Mouse (Mus musculus) frontal cortex, postnatal 25 days (tissue): ENCODE results near the gene Rps19.
A peak's percentile ranks its signal among the peaks of the same experiment; 100 is the strongest.
"Not testable (repeated sequence)": the region's sequence is repeated elsewhere in the genome, so short reads cannot be mapped to it uniquely, and the experiment has no call there.

Experiments
- DNase-seq, 2 experiments: peaks; one replicate each; pipeline ENCODE4 v3.0.0; 2022; ENCODE audit warnings: low spot score in 2 of 2

Gene Rps19

DNA sequence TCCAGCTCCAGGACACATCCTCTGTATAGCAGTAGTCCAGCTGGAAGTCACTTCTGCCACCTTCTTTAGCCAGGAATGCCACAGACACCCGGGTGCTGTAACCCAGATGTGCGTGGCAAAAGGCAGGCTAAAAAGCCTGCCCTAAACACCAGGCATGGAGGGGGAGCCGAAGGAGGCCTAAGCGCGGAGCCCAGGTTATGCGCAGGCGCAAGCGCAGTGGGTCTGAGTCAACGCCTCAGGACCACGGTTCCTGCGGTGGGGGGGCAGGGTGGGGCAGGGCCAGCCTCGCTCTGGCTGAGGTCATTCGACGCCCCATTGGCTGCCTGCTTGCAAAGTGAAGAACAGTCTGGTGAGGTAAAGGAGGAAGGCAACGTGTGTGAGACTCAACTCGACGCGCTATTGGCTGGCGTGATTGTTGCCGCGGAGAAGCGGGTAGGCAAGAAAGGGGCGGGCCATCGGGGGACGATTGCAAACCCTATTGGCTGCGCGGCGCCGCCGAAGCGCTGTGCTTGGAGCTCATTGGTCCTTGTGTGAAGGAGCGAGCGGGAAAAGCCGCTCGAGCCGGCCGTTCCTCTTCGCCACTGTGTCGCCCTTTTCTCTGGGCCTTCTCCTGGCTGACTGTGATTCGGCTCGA lies 14.5 kb upstream of the Rps19 start, which contains the start of the genes Lypd4 and Dmrtc2:
Gene Lypd4, minus strand, starts transcription at position 410 of the 634 bp plus-strand sequence.
Gene Dmrtc2, plus strand, starts transcription at position 526 of the 634 bp plus-strand sequence.
- no peak for DNase-seq

DNA sequence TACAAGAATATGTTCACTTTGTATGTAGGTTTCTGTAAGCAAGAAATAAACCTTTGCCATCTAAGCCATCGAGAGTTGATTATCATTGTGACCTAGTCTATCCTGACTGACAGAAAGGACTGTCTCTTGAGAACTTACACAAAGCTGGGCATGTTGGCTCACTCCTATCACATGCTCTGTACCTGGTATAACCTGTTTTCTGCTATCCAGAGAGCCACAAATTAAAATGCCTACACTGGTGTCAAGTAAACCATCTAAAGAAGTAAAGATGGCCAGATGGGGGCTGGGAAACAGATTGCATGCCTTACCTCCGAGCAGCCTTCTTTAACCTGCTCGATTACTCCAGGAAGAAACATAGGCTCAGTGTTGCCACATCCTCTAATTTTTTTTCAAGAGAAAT lies 6.6 kb upstream of the Rps19 start:
- DNase-seq, result no peak

DNA sequence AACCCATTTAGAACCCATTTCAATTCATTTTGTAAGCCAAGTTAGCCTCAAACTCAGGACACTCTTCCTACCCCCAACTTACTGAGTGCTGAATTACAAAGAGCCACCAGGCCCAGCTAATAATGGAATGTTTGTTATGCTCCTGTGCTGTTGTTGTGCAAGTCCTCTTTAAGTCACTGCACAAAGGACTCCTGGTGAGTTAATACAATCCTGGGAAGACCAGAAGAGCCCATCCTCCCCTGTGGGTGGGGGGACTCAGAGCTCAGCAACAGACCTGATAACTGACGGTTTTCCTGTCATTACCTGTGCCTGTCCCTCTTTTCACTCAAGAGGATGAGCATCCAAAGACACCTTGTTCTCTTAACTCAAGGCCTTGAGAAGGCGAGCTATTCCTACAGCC lies 4.6 kb upstream of the Rps19 start:
- no peak for DNase-seq

DNA sequence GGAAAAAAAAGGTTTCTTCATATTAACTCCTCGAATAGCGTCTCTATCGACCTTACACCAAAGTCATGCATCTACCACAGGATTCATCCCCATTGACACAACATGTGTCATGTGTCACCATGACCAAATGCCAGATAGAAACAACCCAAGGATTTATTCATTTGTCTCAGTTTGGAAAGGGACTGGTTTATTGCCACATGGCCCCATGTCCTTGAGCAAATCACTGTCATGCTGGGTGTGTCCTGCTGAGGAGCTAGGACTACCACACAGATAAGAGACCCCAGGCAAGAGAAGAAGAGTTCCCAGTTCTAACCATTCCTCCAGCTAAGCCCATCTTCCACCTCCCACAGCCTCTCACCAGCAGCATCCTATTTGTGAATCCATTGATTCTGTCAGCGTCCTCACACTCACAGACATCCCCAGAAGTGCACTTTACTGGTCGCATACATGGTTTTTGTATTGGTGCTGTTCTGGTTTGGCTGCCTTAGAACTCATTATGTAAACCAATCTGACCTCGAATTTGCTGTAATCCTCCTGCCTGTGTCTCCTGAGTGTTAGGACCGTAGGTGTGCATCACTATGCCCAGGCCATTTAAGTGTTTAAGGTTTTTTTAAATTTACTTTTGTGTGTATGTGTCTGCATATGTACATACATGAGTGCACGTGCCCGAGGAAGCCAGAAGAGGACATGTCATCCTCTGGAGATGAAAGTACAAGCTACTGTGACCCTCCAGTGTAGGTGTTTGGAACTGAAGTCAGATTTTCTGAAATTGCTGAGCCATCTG lies 1.6 kb upstream of the Rps19 start:
- no peak for DNase-seq

DNA sequence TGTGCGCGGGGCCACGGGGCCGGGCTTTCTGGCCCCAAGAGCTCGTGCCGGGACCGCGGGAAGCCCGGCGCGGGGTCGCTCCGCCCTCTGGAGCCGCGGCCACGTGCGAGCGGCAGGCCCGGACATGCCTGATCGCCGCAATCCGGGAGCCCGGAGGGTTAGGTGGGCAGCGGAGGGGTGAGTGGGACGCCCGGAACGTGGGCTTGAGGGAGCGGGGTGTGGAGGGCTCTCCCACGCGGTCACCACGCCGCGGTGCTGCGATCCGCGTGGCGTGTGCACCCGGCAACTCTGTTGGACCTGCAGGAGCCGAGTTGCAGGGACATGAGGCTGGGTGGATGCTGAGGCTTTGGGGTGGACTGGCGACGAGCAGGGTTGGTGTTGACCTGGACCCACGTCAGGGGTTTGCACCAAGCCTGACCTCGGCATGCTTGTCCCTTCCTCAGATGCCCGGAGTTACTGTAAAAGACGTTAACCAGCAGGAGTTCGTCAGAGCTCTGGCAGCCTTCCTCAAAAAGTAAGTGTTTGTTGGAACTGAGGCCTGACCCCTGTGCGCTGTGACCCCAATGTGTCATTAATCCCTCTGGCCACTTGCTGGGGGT lies 621 bp downstream of the Rps19 start:
- DNase-seq, result no peak

DNA sequence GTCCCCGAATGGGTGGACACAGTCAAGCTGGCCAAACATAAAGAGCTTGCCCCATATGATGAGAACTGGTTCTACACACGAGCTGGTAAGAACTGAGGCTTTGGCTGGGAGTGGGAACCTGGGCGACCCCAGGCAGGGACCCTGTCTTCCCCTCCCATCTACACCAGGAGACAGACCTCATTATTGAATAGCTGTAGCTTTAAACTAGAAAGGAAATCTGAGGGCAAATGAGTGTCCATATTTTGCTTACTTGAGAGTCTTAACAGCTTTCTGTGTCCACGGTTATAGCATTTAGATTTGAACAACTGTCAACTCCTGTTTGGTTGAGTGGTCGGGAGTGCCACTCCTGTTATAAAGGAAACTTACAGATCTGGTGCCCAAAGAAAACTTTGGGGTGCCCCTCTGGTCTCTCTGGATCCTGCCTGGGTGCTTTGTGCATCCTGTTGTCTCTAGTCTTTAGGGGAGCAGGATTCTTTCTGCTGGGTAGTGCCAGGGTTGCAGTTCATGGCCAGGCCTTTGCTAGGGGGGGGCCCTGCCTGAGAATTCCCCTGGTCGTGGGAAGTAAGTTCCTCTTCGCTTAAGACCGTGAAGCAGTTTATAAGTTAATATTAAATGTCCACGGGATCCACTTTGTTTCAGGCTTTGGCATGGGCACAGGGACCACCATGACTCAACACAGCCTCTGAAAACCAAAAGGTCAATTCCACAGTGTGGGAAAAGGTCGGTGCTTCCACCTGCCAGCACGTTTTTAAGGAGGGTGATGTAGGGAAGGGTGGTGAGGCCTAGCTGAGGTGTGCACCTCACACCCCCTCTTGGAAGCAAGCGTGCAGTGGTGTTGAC lies 1.5 kb downstream of the Rps19 start:
- no peak for DNase-seq

DNA sequence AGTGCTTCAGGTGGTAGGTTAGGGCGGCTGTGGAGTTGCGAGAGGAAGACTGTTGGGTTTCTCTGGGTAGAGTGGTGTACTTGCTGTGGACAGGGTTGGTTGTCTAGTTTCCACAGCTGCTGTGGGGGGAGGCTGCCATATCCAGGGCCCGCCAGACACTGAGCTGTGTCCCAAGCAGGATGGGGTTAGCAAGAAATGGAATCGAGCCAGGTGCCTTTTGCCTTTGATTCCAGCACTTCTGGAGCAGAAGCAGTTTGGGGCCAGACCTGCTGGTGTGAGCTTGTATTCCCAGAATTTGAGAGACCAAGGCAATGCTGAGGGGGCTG lies 2.1 kb downstream of the Rps19 start:
- DNase-seq, result no peak

DNA sequence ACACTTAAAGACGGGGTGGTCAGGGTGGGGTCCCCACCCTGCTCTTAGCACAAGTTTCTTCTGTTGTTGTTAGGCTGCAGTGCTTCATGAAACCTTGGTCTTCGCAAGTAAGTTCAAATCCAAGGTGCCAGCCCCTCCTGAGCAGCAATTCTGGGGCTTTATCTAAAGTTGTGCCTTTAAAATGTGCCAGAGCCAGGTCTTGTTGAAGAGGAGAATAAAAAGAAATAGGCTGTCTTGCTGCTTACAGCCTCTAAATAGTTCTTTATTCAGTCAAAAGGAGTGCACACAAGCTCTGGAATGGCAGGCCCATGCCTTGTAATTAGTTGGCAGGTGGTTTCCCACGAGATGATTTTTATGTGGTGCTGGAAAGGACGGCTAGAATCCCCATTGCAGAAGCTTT lies 2.9 kb downstream of the Rps19 start:
- no peak for DNase-seq

DNA sequence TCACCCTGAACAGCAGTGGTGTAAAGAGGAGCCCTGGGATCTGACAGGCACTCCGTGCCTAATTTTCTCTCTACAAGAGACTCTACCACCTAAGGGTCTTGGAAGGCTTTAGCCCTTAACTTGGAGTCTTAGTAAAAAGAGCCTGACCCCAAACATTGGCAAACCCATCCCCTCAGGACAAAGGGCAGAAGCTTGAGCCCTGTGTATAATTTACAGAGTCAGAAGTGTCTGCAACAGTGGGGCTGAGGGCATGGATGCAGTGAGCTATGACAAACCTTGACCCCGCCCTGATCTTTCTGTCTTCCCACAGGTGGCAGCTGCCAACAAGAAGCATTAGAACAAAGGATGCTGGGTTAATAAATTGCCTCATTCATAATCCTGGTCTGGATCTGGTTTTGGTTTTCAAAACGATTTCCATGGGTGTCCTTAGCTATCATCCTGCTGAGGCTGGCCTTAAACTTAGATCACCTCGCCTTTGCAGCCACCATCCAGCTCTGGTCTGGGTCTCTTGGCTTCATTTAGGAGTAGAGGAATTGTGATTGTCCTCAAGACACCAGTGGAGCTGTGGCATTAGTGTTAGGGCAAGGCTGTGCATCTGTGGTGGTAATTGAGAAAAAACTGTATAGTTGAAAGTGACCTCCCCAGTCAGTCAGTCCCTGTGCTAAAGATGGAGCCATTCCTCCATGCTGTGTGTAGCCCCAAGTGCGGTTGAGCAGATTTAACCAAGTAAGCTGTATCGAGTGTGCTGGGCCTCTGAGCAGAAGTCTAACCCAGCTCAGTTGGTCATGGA lies 5.5 kb downstream of the Rps19 start:
- DNase-seq, result no peak

DNA sequence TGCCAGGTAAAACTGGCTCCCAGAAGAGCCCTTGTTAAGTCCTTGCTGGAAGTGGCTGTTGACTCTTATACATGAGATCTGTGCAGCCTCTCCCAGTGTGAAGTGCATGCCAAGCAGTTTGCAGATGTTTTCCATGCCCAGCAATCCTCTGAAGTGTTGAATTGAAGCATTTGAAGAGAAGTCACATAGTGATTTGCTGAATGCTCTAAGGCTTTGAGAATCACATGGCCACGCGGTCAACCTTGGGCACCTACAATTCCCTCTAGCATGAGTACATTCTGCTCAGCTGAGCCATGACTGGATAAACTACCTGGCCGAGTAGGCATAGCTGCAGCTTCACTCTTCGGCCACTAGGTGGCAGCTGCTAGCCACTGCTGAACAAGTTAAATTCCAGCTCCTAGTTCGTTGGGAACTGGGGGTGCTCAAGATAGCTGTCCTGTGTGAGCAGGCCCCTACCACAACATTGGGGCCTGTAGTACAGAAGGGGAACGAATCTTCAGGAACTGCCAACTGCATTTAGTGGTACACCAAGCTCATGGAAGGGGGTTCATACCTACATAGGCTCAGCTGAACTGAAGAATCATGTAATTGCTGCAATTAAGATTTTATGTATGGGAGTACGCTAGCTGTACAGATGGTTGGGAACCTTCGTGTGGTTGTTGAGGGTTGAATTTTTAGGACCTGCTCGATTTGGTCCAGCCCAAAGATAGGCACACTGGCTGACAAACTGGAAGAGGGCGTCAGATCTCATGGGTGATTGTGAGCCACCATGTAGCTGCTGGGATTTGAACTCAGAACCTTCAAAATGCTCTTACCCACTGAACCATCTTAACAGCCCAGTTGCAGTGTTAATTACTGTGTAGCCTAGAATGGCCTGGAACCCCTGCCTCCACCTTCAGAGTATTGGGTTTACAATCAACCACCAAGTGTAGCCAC lies 6.4 kb downstream of the Rps19 start:
- peak; percentile 34 to 43 for DNase-seq

DNA sequence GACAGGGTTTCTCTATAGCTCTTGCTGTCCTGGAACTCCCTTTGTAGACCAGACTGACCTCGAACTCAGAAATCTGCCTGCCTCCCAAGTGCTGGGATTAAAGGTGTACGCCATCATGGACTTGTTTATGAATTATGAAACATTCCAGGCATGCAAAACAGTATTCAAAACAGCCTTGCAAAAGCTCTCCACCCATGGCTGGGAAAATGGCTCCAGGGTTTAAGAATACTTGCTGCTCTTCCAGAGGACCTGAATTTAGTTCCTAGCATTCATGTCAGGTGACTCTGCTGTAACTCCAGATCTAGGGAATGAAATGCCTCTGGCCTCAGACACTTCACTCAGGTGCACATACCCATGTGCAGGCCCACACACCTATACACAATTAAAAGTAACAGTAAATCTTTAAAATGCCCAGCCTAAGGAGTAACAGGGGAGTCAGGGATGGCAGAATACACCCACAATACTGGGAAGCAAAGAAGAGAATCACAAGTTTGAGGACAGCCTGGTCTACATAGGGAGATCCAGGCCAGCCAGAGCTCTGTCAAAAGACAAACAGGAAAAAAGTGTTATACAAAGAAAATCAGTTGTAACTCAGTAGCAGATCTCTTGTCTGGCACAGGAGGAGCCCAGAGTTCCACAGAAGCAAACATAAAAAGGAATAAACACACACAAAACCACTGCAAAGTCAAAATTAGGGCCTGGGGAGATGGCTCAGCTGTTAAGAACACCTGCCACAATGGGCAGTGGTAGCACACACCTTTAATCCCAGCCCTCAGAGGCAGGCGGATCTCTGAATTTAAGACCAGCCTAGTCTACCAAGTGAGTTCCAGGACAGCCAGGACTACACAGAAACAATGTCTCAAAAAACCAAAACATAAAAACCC lies 7.3 kb downstream of the Rps19 start:
- no peak for DNase-seq

DNA sequence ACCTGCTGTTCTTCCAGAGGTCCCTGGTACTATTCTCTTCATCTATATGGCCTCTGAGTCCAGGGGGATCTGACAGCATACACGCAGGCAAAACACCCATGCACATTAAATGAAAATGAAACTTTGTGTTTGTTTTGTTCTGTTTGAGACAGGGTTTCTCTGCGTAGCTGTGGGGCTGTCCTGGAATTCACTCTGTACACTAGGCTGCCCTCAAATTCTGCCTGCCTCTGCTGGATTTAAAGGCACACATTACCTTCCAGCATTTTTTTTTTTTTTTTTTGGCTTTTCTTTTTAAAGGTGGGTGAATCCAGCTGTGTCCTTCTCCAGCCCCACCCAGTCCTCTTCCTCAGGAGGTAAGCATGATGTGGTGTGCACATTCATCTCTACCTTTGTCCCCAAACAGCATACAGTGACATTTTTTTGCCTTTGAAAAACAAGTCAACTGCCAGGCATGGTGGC lies 8.0 kb downstream of the Rps19 start:
- no peak for DNase-seq

DNA sequence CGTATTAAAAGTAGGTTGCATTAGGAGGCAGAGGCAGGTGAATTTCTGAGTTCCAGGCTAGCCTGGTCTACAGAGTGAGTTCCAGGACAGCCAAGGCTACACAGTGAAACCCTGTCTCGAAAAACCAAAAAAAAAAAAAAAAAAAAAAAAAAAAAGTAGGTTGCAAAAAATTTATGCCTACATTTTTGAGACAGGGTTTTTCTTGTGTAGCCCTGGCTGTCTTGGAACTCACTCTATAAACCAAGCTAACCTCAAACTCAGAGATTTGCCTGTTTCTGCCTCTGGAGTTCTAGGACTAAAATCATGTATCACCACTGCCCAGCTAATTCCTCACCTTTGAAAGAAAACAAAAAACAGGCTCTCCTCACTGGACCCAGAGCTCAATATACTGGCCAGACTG lies 11.6 kb downstream of the Rps19 start:
- not testable (repeated sequence) for DNase-seq

DNA sequence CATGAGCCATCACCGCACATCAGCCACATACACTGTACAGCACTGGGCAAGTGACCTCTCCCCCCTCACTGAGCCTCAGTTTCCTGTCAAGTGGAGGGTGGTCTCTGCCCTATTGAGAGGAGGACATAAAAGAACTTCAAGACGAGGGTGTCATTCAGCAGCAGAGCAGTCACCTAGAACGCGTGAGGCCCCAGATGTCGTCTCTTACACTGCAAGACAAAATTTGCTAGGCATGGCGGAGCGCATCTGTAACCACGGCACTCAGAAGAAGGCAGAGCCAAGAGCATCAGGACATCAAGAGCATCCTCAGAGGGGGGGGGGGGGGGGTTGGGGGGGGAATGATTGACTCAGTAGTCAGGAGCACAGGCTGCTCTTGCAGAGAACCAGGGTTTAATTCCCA lies 12.1 kb downstream of the Rps19 start:
- no peak for DNase-seq

DNA sequence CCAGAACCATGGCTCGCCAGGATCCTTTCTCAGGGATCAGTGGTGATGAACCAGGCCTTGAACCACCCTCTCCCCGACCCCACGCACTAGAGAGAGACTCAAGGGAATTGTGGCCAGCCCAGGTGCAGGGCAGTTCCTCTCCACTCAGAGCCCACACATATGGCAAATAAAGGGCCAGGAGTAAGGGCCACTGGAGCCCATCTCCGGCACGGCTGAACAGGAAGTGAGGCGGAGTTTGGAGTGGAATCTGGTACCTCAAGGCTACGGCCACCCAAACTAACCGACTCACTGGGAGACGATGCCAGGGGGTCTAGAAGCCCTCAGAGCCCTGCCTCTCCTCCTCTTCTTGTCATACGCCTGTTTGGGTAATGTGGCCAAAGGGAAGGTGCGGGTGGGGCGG lies 13.1 kb downstream of the Rps19 start, which contains the start of gene Cd79a:
Gene Cd79a, plus strand, starts transcription at position 158 of the 400 bp plus-strand sequence.
- DNase-seq, result no peak

DNA sequence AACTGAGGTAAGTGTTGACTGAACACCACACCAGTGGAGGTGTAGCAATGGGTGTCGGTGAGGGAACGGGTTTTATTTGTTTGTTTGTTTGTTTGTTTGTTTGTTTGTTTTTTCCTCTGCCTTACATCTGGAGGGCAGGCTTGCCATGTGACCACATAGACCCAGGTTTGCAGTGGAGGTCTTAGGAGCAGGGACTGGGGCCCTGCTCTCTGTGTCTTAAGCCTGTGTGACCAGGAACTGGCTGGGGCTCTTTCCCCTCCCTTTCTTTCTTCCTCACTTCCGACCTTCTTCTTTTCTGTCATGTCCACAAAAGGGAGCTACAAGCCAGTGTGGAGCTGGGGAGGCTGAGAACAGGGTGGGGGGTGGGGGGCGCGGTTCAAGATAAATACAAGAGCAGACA lies 13.8 kb downstream of the Rps19 start:
- no peak for DNase-seq

DNA sequence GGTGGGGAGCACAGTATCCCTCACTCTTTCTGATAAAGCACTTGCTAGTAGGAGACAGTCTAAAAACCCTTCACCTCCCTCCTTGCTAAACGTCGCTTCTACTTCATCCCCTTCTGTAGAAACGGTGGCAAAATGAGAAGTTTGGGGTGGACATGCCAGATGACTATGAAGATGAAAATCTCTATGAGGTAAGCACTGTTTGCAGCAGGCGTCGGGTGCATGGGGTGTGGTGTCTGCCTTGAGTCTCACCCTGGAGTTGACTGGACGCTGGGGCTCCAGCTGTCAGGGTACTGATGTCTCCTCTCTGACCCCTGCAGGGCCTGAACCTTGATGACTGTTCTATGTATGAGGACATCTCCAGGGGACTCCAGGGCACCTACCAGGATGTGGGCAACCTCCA lies 16.9 kb downstream of the Rps19 start:
- DNase-seq, result no peak

DNA sequence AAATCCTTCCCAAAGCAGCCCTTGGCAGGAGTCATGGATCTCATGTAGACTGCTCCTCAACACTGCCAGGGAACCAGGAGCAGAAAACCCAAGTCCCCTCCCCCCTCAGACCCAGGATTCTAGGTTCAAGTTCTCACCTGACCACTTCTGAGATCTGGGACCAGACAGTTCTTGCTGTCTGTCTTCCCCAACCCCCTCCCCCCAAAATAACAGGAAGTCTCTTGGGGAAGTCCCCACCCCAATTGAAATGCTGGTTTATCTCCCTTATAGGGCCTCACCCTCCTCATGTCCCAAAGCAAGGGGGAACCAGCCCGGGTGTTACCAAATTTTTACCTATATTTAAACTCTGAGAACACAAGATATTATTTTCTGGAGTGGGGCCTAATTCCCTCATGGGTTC lies 17.7 kb downstream of the Rps19 start:
- DNase-seq, result no peak

DNA sequence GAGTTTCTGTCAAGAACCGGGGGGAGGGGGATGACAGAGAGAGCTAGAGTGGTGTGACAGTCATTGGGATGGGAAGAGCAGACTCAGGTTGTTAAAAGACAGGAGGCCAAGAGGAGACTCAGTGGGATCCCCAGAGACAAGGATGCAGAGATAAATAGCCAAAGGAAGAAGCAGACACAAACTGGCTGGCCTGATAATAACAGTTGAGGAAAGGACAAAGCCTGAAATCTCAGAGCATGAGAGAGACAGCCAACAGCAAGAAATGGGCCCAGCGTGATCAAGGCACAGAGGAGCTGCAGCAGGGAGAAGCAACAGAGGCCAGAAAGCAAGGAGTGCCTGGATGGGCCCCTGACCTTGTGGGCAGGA lies 18.1 kb downstream of the Rps19 start:
- no peak for DNase-seq
